Comparison of ENCODE assay signal across 22 mouse cellular contexts in genomic region chr10:46226837-46227402, GRCm38 (mm10).
DNase-seq lines count a peak whose midpoint lies in the region; ATAC-seq and TF ChIP-seq lines count a peak whose summit lies in the region.
"Had no signal": no experiment of that assay in that cellular context is flagged by ENCODE, and none has a peak within 500 bp of the region (broad histone marks: within the 10 kb centered on the region; RNA-seq: fewer than 3 reads in every experiment).

No protein-coding gene starts in this region.

- DNase-seq in cerebellum, postnatal 10 days = peak; percentile 14 to 24
- no peak for DNase-seq in cerebellum, adult 8-10 months
- DNase-seq in hindbrain, embryonic 14.5 days (ENCODE audit: low spot score) = no peak
- DNase-seq in hindbrain, embryonic 11.5 days (ENCODE audit: low spot score) = no peak
- DNase-seq in forebrain, postnatal 0 days = peak; percentile 19
- no peak for DNase-seq in lung, postnatal 36 days
- no peak for DNase-seq in lung, postnatal 14 days
- DNase-seq: adrenal gland, postnatal 14 days; cerebellum, adult 9-10 months; gastrocnemius, postnatal 36 days; heart, adult 2 months; heart, postnatal 14 days; kidney, adult 11 months; liver had no signal

- no peak overlapping the region for H3K9ac ChIP-seq in hindbrain, embryonic 14.5 days
- no peak overlapping the region for H3K9ac ChIP-seq in hindbrain, embryonic 11.5 days (ENCODE audit: low read depth, low read length)
- H3K9ac ChIP-seq in forebrain, postnatal 0 days = no peak overlapping the region
- H3K9ac ChIP-seq in midbrain, embryonic 15.5 days = no peak overlapping the region
- H3K9ac ChIP-seq: heart, embryonic 13.5 days; liver, embryonic 15.5 days; lung, embryonic 15.5 days had no signal

- H3K36me3 ChIP-seq in hindbrain, embryonic 14.5 days (replicated peaks; ENCODE audit: control insufficient read depth, insufficient read depth) = no peaks in the 10 kb centered on the region
- H3K36me3 ChIP-seq in hindbrain, embryonic 11.5 days (ENCODE audit: control insufficient read depth, insufficient read depth, low read length) = no peaks in the 10 kb centered on the region
- no peaks in the 10 kb centered on the region for H3K36me3 ChIP-seq in forebrain, postnatal 0 days (ENCODE audit: insufficient read depth)
- H3K36me3 ChIP-seq in midbrain, embryonic 15.5 days (replicated peaks) = no peaks in the 10 kb centered on the region
- H3K36me3 ChIP-seq: heart, embryonic 13.5 days; limb, embryonic 10.5 days; liver, embryonic 15.5 days; lung, embryonic 15.5 days had no signal

- H3K4me2 ChIP-seq in hindbrain, embryonic 14.5 days (replicated peaks) = peak overlapping the region; percentile 18
- no peak overlapping the region for H3K4me2 ChIP-seq in hindbrain, embryonic 11.5 days (replicated peaks; ENCODE audit: low read depth, low read length)
- H3K4me2 ChIP-seq in forebrain, postnatal 0 days (ENCODE audit: low read depth) = no peak overlapping the region
- no peak overlapping the region for H3K4me2 ChIP-seq in midbrain, embryonic 15.5 days
- H3K4me2 ChIP-seq: heart, embryonic 13.5 days; liver, embryonic 15.5 days; lung, embryonic 15.5 days had no signal

- 0 out of 2 replicates have a peak overlapping the region, but pooled peaks have one; percentile 52 for H3K27ac ChIP-seq in hindbrain, embryonic 14.5 days
- H3K27ac ChIP-seq in hindbrain, embryonic 11.5 days (ENCODE audit: low read depth, low read length) = no peak overlapping the region
- H3K27ac ChIP-seq in forebrain, postnatal 0 days (ENCODE audit: low read depth, low read length) = no peak overlapping the region
- peak overlapping the region; percentile 44 for H3K27ac ChIP-seq in midbrain, embryonic 15.5 days
- H3K27ac ChIP-seq: heart, adult 2 months; heart, embryonic 13.5 days; left cerebral cortex, adult 2 months; limb, embryonic 10.5 days; liver, embryonic 15.5 days; lung, embryonic 15.5 days; macrophage had no signal

- 36% methylated on average over 7 of the region's 7 CpGs for WGBS in hindbrain, embryonic 14.5 days
- 55% methylated on average over 7 of the region's 7 CpGs for WGBS in hindbrain, embryonic 11.5 days
- WGBS in forebrain, postnatal 0 days = 48% methylated on average over 7 of the region's 7 CpGs
- WGBS in midbrain, embryonic 15.5 days = 27% methylated on average over 7 of the region's 7 CpGs

- peaks cover 12% of the 10 kb centered on the region; the same call in 1 of the 2 replicates for H3K4me1 ChIP-seq in hindbrain, embryonic 14.5 days (replicated peaks; ENCODE audit: control insufficient read depth, insufficient read depth, low read length)
- H3K4me1 ChIP-seq in hindbrain, embryonic 11.5 days (replicated peaks; ENCODE audit: control insufficient read depth, insufficient read depth, low read length) = no peaks in the 10 kb centered on the region
- H3K4me1 ChIP-seq in forebrain, postnatal 0 days (ENCODE audit: insufficient read depth) = no peaks in the 10 kb centered on the region
- 0 out of 2 replicates have a peak, but pooled peaks cover 3% of the 10 kb centered on the region for H3K4me1 ChIP-seq in midbrain, embryonic 15.5 days
- H3K4me1 ChIP-seq: heart, embryonic 13.5 days; limb, embryonic 10.5 days; liver, embryonic 15.5 days; lung, embryonic 15.5 days had no signal

- no peaks in the 10 kb centered on the region for H3K27me3 ChIP-seq in hindbrain, embryonic 14.5 days (ENCODE audit: control insufficient read depth, insufficient read depth, low read length)
- no peaks in the 10 kb centered on the region for H3K27me3 ChIP-seq in hindbrain, embryonic 11.5 days (ENCODE audit: control insufficient read depth, insufficient read depth, low read length)
- no peaks in the 10 kb centered on the region for H3K27me3 ChIP-seq in forebrain, postnatal 0 days (ENCODE audit: insufficient read depth, low read length)
- no peaks in the 10 kb centered on the region for H3K27me3 ChIP-seq in midbrain, embryonic 15.5 days (replicated peaks)
- H3K27me3 ChIP-seq: heart, embryonic 13.5 days; liver, embryonic 15.5 days; lung, embryonic 15.5 days had no signal

- TF ChIP-seq CTCF in forebrain, postnatal 0 days (IDR thresholded peaks at IDR 0.05; ENCODE audit: low read depth) = no peak

- no peak overlapping the region for H3K4me3 ChIP-seq in hindbrain, embryonic 14.5 days (replicated peaks; ENCODE audit: low read length)
- H3K4me3 ChIP-seq in hindbrain, embryonic 11.5 days (ENCODE audit: low read depth, low read length) = no peak overlapping the region
- H3K4me3 ChIP-seq in forebrain, postnatal 0 days (ENCODE audit: low read depth, low read length) = no peak overlapping the region
- H3K4me3 ChIP-seq in midbrain, embryonic 15.5 days = no peak overlapping the region
- H3K4me3 ChIP-seq: heart, adult 2 months; heart, embryonic 13.5 days; left cerebral cortex, adult 2 months; limb, embryonic 10.5 days; liver, embryonic 15.5 days; lung, embryonic 15.5 days had no signal

- H3K9me3 ChIP-seq in hindbrain, embryonic 14.5 days (ENCODE audit: control insufficient read depth, low read length) = no peaks in the 10 kb centered on the region
- no peaks in the 10 kb centered on the region for H3K9me3 ChIP-seq in hindbrain, embryonic 11.5 days (ENCODE audit: control insufficient read depth, low read length)
- no peaks in the 10 kb centered on the region for H3K9me3 ChIP-seq in forebrain, postnatal 0 days (ENCODE audit: low read length)
- no peaks in the 10 kb centered on the region for H3K9me3 ChIP-seq in midbrain, embryonic 15.5 days
- H3K9me3 ChIP-seq: heart, embryonic 13.5 days; limb, embryonic 10.5 days; liver, embryonic 15.5 days; lung, embryonic 15.5 days had no signal

- no peak for ATAC-seq in hindbrain, embryonic 14.5 days (ENCODE audit: low FRiP score)
- no peak for ATAC-seq in hindbrain, embryonic 11.5 days (ENCODE audit: low FRiP score)
- no peak for ATAC-seq in forebrain, postnatal 0 days
- ATAC-seq in midbrain, embryonic 15.5 days (replicated peaks) = peak; percentile 56; the same call in 1 of the 2 replicates
- ATAC-seq: activated CD4-positive, CD25-positive, alpha-beta regulatory T cell, adult 4 months had no signal

Comparison
In these comparisons a context has a peak if more than half of its experiments do, and no peak if none do; other contexts are left out.
1. DNase-seq: peak in cerebellum, postnatal 10 days (2 of 2) and forebrain, postnatal 0 days (single experiment); none in cerebellum, adult 8-10 months (single experiment), hindbrain, embryonic 14.5 days (single experiment), hindbrain, embryonic 11.5 days (single experiment), lung, postnatal 36 days (single experiment) and lung, postnatal 14 days (single experiment).
2. H3K27ac ChIP-seq: peak in hindbrain, embryonic 14.5 days (single experiment) and midbrain, embryonic 15.5 days (single experiment); none in hindbrain, embryonic 11.5 days (single experiment) and forebrain, postnatal 0 days (single experiment).